Mouse (Mus musculus) heart, postnatal 14 days (tissue): ENCODE measurements around the gene Odr4. TPM values are rescaled to one million over a fixed set of nuclear protein-coding genes. Genes with fewer than 3 reads are reported as not detected.

Source experiments
- DNase-seq, 2 experiments: peaks; one replicate each; pipeline ENCODE4 v3.0.0; 2021 to 2022
- intact Hi-C: fragments of 180-260 bp; cut with DNase I; formaldehyde crosslinking; loops from one replicate; pipeline ENCODE4 v1.15.1; 2025
- total RNA-seq, 2 experiments: library from RNA; stranded (reverse); gene quantifications; 2 replicates each; pipeline ENCODE4 v1.2.3; 2021

The Odr4 gene
- total RNA-seq, 2 experiments from 2014 or later, result 19.2 to 20.7 TPM

DNA sequence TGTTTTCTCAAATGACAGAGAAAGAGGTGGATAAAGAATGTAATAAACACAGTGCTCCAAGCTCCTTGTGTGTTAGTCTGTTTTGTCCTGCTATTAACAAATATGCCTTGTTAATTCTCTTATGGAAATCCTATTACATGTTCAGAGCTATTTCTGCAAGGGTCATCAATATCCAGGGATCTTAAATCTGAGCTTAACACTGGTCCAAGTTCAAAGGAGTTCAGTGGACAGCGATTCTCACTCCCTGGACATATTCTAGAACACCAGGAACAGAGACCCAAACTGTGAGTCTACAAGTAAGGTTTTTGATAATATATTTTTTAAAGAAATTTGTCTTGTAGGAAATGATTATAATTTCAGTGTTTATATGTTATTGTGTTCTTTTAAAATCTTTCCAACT lies 73.7 kb downstream of the Odr4 start, which contains the start of gene Pdc:
TSS of gene Pdc (plus strand) at position 213 of the 400 bp plus-strand sequence.
- no peak for DNase-seq
- intact Hi-C loops, result no loop called here

Other genes with a start within 250 kb of the Odr4 start
- gene Pdc, start 73.7 kb downstream of the Odr4 start, total RNA-seq, result not detected
- gene Tpr, start 242 bp downstream of the Odr4 start, total RNA-seq, result 100 to 1,000 TPM; 122 to 129 TPM
- 10 to 100 TPM; 15.1 to 16.7 TPM for gene Prg4, start 73.1 kb upstream of the Odr4 start, total RNA-seq